Mouse (Mus musculus): ENCODE data around the gene Prss57. TPM values are rescaled to one million over a fixed set of nuclear protein-coding genes. Genes with fewer than 3 reads are reported as not detected.
A peak's percentile ranks its signal among the peaks of the same experiment; 100 is the strongest.

Prss57 gene
- total RNA-seq, 1 experiment from 2014 or later, result 10.0 TPM

DNA sequence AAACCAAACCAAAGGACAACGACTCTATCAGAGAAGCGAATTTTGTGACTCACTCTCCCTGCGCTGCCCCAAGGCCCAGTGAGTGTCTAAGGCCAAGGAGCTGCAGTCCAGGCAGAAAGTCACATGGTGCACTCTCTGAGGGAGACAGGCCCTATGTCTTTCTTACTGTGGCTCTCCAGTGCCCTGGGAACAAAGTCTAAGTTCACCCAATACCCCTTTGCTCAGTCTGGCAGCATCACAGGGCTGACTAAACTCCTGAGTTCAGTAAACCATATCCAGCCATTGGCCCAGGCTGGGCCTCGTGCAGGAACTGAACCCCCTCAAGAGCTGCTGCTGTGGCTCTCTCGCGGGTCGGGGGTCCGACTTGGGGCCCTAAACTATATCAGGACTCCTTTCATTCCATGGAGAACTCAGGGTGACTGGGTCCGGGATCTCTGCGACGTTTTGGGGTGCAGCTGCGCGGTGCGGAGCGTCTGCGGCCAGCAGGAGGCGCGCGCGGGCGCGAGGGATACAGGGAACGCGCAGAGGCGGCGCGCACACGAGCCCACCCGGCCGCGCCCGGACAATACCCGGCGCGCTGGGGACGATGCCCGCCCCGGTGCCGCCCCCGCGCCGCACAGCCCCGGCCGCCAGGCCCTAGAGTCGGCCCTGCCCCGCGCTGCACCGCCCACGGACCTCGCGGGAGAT lies 2.4 kb upstream of the Prss57 start, which contains the start of gene Palm:
Palm (plus strand) TSS at position 522 of the 687 bp plus-strand sequence.
- peak in 1 of 2 experiments; percentile 46; a peak in 1 of 4 replicates for ATAC-seq (replicated peaks in 1 of 2; ENCODE audit: insufficient read depth in 1 of 2, low FRiP score in 2 of 2, low TSS enrichment in 1 of 2, low read depth in 1 of 2, poor library complexity in 2 of 2, severe bottlenecking in 2 of 2)

- no peak for ATAC-seq (replicated peaks in 1 of 2; ENCODE audit: insufficient read depth in 1 of 2, low FRiP score in 2 of 2, low TSS enrichment in 1 of 2, low read depth in 1 of 2, poor library complexity in 2 of 2, severe bottlenecking in 2 of 2)
Observed at GRCm38 (mm10) chr10:79792339-79793040, 1.7 kb upstream of the Prss57 start.

DNA sequence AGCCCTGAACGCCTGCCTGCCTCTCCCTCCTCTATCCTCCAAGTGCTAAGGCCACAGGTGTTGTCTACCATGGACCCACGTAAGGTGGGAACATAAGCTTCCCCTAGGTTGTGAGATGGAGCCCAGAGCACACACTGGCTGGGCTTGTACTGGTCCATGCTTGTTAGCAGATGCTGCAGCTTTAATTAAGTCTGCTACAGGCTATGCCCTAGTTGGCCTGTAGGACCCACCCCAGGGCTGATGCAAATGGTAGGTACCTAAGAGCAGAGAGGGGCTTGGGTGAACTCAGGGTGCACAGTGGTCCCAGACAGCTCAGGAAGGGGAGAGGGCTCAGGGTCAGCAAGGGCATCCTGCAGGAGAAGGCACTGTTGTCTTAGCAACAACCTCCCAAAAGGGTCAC lies 1.2 kb downstream of the Prss57 start:
- no peak for ATAC-seq (replicated peaks in 1 of 2; ENCODE audit: insufficient read depth in 1 of 2, low FRiP score in 2 of 2, low TSS enrichment in 1 of 2, low read depth in 1 of 2, poor library complexity in 2 of 2, severe bottlenecking in 2 of 2)

- peak; percentile 55 to 56 for ATAC-seq (replicated peaks in 1 of 2; ENCODE audit: insufficient read depth in 1 of 2, low FRiP score in 2 of 2, low TSS enrichment in 1 of 2, low read depth in 1 of 2, poor library complexity in 2 of 2, severe bottlenecking in 2 of 2)
Observed at GRCm38 (mm10) chr10:79788386-79789158, 2.2 kb downstream of the Prss57 start.

DNA sequence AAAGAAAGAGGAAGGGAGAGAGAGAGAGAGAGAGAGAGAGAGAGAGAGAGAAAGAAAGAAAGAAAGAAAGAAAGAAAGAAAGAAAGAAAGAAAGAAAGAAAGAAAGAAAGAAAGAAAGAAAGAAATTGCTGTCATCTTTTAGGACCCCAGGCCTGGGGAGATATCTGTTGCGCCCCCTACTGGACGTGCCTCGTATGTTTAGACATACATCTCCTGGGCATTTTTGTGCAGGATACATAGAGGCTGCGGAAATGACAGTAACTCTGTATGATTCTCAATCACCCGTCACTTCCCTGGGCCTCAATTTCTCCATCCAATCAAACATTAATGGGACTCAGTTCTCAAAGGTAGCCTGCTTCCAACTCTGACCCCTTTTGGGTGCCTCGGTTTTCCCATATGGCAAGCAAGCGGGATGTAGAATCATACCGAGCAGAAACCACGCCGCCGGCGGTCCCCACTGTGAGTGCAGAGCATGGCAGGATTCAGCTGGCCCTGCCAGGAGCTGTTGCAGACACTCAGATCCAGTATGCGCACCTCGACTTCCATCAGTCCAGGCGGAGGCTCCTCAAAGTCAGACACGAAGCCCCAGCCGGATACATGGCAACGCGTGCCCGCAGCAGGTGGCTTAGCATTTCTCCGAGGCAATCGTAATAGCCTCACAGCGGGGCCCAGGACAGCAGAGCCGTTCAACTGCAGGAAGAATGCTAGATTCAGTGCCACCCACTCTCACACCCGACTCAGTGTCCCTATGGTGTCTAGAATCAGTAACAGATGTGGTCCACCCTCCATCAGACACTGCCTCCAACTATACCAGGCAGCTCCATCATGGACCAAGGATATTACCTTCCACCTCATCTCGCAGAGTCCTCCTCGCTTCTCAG lies 6.6 kb downstream of the Prss57 start:
- ATAC-seq (replicated peaks in 1 of 2; ENCODE audit: insufficient read depth in 1 of 2, low FRiP score in 2 of 2, low TSS enrichment in 1 of 2, low read depth in 1 of 2, poor library complexity in 2 of 2, severe bottlenecking in 2 of 2), result no peak

GRCm38 (mm10) chr10:79783050-79783449 lies 7.7 kb downstream of the Prss57 start:
- ATAC-seq (replicated peaks in 1 of 2; ENCODE audit: insufficient read depth in 1 of 2, low FRiP score in 2 of 2, low TSS enrichment in 1 of 2, low read depth in 1 of 2, poor library complexity in 2 of 2, severe bottlenecking in 2 of 2), result no peak

DNA sequence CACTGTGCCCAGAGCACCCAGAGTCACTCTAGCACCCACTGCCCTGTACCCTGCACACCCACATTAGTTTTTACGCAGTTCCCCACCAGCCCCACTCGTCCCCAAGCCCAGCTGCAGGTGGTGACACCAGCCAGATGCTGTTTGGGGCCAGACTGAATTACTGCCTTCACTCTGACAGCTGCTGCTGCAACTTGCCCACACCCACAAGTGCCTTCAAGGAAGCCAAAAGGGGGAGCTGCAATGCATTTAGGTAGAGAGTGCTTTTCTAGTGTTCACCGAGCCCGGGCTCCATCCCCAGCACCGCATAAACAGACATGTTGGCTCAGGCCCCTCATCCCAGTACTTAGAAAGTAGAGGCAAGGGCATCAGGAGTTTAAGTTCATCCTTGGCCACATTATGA lies 8.8 kb downstream of the Prss57 start:
- no peak for ATAC-seq (replicated peaks in 1 of 2; ENCODE audit: insufficient read depth in 1 of 2, low FRiP score in 2 of 2, low TSS enrichment in 1 of 2, low read depth in 1 of 2, poor library complexity in 2 of 2, severe bottlenecking in 2 of 2)

- ATAC-seq (replicated peaks in 1 of 2; ENCODE audit: insufficient read depth in 1 of 2, low FRiP score in 2 of 2, low TSS enrichment in 1 of 2, low read depth in 1 of 2, poor library complexity in 2 of 2, severe bottlenecking in 2 of 2), result no peak
Observed at GRCm38 (mm10) chr10:79781139-79781538, 9.6 kb downstream of the Prss57 start.

DNA sequence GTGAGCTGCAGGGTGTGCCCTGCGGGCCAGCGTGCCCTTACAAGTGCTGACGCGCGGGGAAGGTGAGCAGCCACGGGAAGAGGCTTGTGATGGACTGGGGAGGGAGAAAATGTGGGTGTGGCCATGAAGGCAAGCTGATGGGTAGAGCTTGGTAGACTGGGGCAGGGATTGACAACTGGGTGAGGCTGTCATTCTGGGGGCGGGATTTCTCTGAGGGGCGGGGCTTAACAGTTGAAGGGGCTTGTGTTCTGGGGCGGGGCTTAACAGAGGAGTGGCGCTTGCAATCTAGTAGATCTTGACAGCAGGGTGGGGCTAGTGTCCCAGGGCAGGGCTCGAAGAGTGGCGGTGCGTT lies 10.1 kb downstream of the Prss57 start:
- peak in 1 of 2 experiments; percentile 43; a peak in 2 of 4 replicates for ATAC-seq (replicated peaks in 1 of 2; ENCODE audit: insufficient read depth in 1 of 2, low FRiP score in 2 of 2, low TSS enrichment in 1 of 2, low read depth in 1 of 2, poor library complexity in 2 of 2, severe bottlenecking in 2 of 2)

DNA sequence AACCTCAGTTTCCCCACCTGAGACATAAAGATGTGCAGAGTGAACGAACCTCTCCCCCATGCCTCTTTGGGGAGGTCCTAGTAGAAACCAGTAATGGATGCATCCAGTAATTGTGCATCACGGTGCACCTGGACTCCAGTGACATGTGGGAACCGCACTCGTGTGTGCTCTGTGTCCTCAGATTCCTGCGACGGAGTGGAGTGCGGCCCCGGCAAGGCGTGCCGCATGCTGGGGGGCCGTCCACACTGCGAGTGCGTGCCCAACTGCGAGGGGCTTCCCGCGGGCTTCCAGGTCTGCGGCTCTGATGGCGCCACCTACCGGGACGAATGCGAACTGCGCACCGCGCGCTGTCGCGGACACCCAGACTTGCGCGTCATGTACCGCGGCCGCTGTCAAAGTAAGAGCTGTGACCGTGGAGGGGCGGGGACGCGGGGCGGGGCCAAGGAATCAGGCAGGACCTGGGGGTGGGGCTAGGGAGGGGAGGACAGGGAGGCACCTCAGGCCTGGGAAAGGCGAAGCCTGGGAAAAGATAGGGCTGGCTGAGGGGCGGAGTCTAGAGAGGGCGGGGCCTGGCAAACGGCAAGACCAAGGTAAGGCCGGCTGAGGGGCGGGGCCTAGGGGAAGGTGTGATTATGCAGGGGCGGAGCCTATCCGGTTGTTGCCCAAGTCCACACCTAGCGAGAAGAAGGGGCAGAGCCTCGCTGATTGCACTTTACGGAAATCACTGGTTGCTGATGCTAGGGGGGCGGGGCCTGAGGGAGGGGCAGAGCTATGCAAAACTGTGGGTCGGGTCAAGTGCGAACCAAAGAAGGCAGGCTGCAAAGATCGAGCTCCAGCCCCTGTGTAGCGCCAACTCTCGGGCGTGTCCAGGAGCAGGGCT lies 10.7 kb downstream of the Prss57 start:
- peak; percentile 75 to 81 for ATAC-seq (replicated peaks in 1 of 2; ENCODE audit: insufficient read depth in 1 of 2, low FRiP score in 2 of 2, low TSS enrichment in 1 of 2, low read depth in 1 of 2, poor library complexity in 2 of 2, severe bottlenecking in 2 of 2)

- ATAC-seq (replicated peaks in 1 of 2; ENCODE audit: insufficient read depth in 1 of 2, low FRiP score in 2 of 2, low TSS enrichment in 1 of 2, low read depth in 1 of 2, poor library complexity in 2 of 2, severe bottlenecking in 2 of 2), result no peak
Observed at GRCm38 (mm10) chr10:79779193-79779592, 11.6 kb downstream of the Prss57 start.

GRCm38 (mm10) chr10:79778006-79778405 lies 12.8 kb downstream of the Prss57 start:
- ATAC-seq (replicated peaks in 1 of 2; ENCODE audit: insufficient read depth in 1 of 2, low FRiP score in 2 of 2, low TSS enrichment in 1 of 2, low read depth in 1 of 2, poor library complexity in 2 of 2, severe bottlenecking in 2 of 2), result no peak

DNA sequence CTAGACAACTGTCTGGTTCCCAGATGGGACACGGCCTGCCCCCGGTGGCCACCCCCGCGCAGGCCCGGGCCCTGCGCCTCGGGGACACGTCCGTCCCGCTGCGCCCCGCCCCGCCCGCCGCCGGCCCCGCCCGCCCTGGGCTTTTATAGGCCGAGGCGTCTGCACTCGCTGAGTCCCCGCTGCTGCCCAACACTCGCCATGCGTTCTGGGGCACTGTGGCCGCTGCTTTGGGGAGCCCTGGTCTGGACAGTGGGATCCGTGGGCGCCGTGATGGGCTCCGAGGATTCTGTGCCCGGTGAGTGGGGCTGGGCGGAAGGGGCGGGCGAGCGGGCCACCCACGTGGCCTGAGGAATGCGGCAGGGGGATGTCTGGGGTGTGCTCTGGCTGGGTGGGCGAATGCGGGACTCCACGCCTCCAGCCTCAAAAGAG lies 13.6 kb downstream of the Prss57 start, which contains the start of gene Fstl3:
Fstl3 (plus strand) TSS at position 170 of the 429 bp plus-strand sequence.
- ATAC-seq (replicated peaks in 1 of 2; ENCODE audit: insufficient read depth in 1 of 2, low FRiP score in 2 of 2, low TSS enrichment in 1 of 2, low read depth in 1 of 2, poor library complexity in 2 of 2, severe bottlenecking in 2 of 2), result no peak

- no peak for ATAC-seq (replicated peaks in 1 of 2; ENCODE audit: insufficient read depth in 1 of 2, low FRiP score in 2 of 2, low TSS enrichment in 1 of 2, low read depth in 1 of 2, poor library complexity in 2 of 2, severe bottlenecking in 2 of 2)
Observed at GRCm38 (mm10) chr10:79774486-79775279, 16.1 kb downstream of the Prss57 start.

- no peak for ATAC-seq (replicated peaks in 1 of 2; ENCODE audit: insufficient read depth in 1 of 2, low FRiP score in 2 of 2, low TSS enrichment in 1 of 2, low read depth in 1 of 2, poor library complexity in 2 of 2, severe bottlenecking in 2 of 2)
Observed at GRCm38 (mm10) chr10:79773208-79773607, 17.6 kb downstream of the Prss57 start.

GRCm38 (mm10) chr10:79772320-79772719 lies 18.4 kb downstream of the Prss57 start:
- no peak for ATAC-seq (replicated peaks in 1 of 2; ENCODE audit: insufficient read depth in 1 of 2, low FRiP score in 2 of 2, low TSS enrichment in 1 of 2, low read depth in 1 of 2, poor library complexity in 2 of 2, severe bottlenecking in 2 of 2)
